Mouse (Mus musculus) thymus, adult 2 months (tissue): ENCODE measurements around the gene Ehd3. TPM values are rescaled to one million over a fixed set of nuclear protein-coding genes. Genes with fewer than 3 reads are reported as not detected.

Source experiments
- DNase-seq: peaks from one replicate; pipeline ENCODE4 v3.0.0; 2021
- H3K27ac ChIP-seq: fragments of 200-500 bp; 2 replicates; pipeline ENCODE4 v1.5.1; 2012; ENCODE audit warnings: low read length, control low read depth; ENCODE audit not compliant: control insufficient read depth, insufficient read depth
- H3K27me3 ChIP-seq: fragments of 200-500 bp; 2 replicates; pipeline ENCODE4 v1.6.1; 2012; ENCODE audit warnings: mild to moderate bottlenecking, low read length, moderate library complexity, mixed read lengths; ENCODE audit not compliant: control insufficient read depth, insufficient read depth
- H3K36me3 ChIP-seq: fragments of 200-500 bp; 2 replicates; pipeline ENCODE4 v1.6.1; 2012; ENCODE audit warnings: mild to moderate bottlenecking, low read length, moderate library complexity; ENCODE audit not compliant: control insufficient read depth, insufficient read depth
- H3K4me1 ChIP-seq: fragments of 200-500 bp; replicated peaks from 2 replicates; pipeline ENCODE4 v1.6.1; 2012; ENCODE audit warnings: low read length; ENCODE audit not compliant: control insufficient read depth, insufficient read depth
- H3K4me3 ChIP-seq: fragments of 200-500 bp; 2 replicates; pipeline ENCODE4 v1.5.1; 2012; ENCODE audit warnings: mild to moderate bottlenecking, low read length, control low read depth, moderate library complexity; ENCODE audit not compliant: control insufficient read depth, insufficient read depth
- CTCF ChIP-seq: fragments of 200-500 bp; IDR thresholded peaks from 2 replicates; pipeline ENCODE4 v1.5.1; 2012; ENCODE audit warnings: mild to moderate bottlenecking, control low read depth, low read length, moderate library complexity, borderline replicate concordance; ENCODE audit not compliant: control insufficient read depth, poor library complexity, insufficient read depth; ENCODE audit errors: extremely low read depth
- POLR2A ChIP-seq: fragments of 200-500 bp; IDR thresholded peaks from 2 replicates; pipeline ENCODE4 v1.6.1; 2012; ENCODE audit warnings: mild to moderate bottlenecking, low read length, control low read depth, moderate library complexity; ENCODE audit not compliant: control insufficient read depth, poor library complexity, insufficient read depth; ENCODE audit errors: extremely low read depth
- WGBS: fragments of 180-500 bp; shearing (Covaris S2); methylation state at CpG from one replicate; pipeline ENCODE4 v1.1.7; 2018; 5-methylcytosine and 5-hydroxymethylcytosine counted together
- polyA plus RNA-seq: library from polyadenylated mRNA; depleted of rRNA; stranded (reverse); fragments of >200 nt; gene quantifications from 2 replicates; pipeline ENCODE4 v1.2.3, GENCODE M21; 2012

Gene Ehd3
- polyA plus RNA-seq, 1 experiment, result 45.0 TPM

DNA sequence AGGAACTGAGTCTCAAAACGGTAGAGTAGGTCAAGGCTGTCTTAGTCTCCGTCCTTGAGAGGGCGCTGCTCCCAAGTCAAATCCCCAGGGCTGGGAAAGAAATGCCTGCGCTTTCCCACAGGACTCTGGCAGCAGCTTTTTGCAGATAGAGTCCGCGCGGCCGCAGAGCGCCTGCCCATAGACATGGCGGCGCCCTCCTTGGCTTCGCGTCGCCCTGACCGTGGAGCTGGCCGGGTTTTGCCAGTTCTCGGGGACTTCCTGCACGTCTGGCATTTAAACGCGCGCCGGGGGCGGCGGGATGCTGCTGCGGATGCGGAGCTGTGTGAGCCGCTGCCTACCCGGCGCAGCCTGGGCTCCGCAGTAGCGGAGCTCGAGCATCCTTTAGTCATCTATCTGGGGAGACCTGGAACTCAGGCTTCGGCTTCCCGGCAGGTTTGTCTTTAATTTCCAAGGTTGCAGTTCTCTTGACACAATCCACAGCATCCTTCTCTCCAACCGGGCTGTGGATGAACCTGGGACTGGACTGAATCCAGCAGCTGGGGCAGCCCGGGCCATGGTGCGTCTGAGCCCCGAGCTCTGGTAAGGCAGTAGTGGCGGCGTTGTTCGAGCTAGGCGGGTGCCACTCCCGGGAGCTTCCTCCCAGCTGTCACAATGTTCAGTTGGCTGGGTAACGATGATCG is 798 bp downstream of the Ehd3 start:
- peak; percentile 92 for DNase-seq
- Histone ChIP-seq H3K27ac (peak overlapping the region; percentile 55; the same call in 1 of the 2 replicates), H3K36me3 (no peaks in the 10 kb centered on the region), H3K4me1 (peaks cover 28% of the 10 kb centered on the region), H3K4me3 (peak overlapping the region; percentile 55), H3K27me3 (no peaks in the 10 kb centered on the region)
- WGBS, result under 1% methylated on average over 45 of the region's 45 CpGs
- TF ChIP-seq CTCF, result peak; percentile 44; the same call in 1 of the 2 replicates
- 0 out of 2 replicates have a peak, but pooled peaks have one; percentile 69 for TF ChIP-seq POLR2A

DNA sequence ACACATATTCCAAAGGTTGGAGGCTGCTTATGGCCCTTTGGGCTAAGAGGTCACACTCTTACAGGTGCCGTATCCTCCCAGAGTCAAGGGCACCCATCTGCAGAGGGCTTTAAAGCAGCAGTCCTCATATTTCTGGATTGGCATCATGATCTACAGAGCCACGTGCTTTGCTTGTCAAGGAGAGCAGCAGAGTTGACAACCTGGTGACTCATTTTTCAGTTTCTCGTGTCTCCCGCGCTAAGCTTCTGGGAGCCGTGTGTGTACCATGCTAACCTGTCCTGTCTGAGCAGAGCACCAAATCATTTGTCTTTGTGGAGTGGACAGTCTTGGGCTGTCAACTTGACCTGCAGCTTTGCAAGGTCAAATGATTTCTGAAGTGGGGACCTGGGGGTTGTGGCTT is 2.4 kb downstream of the Ehd3 start:
- no peak overlapping the region for H3K4me3 ChIP-seq
- TF ChIP-seq CTCF (no peak), POLR2A (no peak)
- WGBS, result 85% methylated on average over 6 of the region's 6 CpGs

GRCm38 (mm10) chr17:73807211-73807610 is 3.3 kb downstream of the Ehd3 start:
- TF ChIP-seq POLR2A (no peak), CTCF (no peak)
- peaks cover 41% of the 10 kb centered on the region for H3K4me1 ChIP-seq
- no peak overlapping the region for H3K4me3 ChIP-seq
- no peaks in the 10 kb centered on the region for H3K36me3 ChIP-seq
- 58% methylated on average over 5 of the region's 5 CpGs for WGBS
- no peak overlapping the region for H3K27ac ChIP-seq
- no peak for DNase-seq
- no peaks in the 10 kb centered on the region for H3K27me3 ChIP-seq

More for the DNA sequence above, 2.4 kb downstream of the Ehd3 start:
- no peaks in the 10 kb centered on the region for H3K27me3 ChIP-seq
- no peaks in the 10 kb centered on the region for H3K36me3 ChIP-seq
- H3K27ac ChIP-seq, result no peak overlapping the region
- no peak for DNase-seq
- H3K4me1 ChIP-seq, result peaks cover 35% of the 10 kb centered on the region

DNA sequence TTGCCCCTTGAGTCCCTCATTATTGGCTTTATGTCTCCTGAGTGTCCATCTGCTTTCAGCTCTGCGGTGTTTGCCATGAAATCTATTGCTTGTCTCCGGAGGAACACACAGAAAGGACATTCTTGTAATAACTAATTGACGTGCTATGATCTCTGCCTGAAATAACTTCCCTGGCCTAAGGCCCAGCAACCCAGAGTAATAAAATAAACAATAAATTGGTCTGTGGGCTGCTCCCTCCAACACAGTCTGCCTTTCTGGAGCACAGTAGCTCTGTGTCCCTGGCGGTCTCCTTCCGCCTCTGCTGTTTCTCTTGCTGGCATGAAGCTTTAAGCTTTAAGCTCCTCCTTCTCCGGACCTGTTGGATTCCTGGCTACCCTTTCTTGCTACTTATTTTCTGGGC is 4.5 kb downstream of the Ehd3 start:
- no peak overlapping the region for H3K4me3 ChIP-seq
- no peaks in the 10 kb centered on the region for H3K36me3 ChIP-seq
- no peaks in the 10 kb centered on the region for H3K27me3 ChIP-seq
- DNase-seq, result no peak
- TF ChIP-seq CTCF (no peak), POLR2A (no peak)
- H3K4me1 ChIP-seq, result peaks cover 45% of the 10 kb centered on the region
- 88% methylated on average over 6 of the region's 6 CpGs for WGBS
- H3K27ac ChIP-seq, result no peak overlapping the region

DNA sequence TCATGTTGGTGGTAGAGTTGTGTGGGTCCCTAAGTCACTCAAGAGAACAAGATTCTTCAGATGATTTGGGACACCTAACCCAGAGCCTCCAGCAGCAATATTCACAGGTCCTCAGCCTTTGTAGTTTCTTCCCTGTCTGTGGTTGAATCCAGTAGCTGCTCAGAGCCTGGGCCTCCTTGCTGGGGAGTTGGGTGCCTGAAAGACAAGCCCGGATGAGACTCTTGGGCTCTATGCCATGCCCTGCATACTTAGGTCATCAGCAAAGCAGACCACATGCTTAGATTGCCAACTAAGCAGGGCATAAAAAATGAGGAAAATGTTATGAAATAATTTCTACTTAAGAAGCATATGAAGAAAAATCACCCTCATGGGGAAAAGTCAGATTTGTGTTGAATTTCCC is 6.9 kb downstream of the Ehd3 start:
- Histone ChIP-seq H3K4me3 (no peak overlapping the region), H3K4me1 (peaks cover 48% of the 10 kb centered on the region), H3K36me3 (no peaks in the 10 kb centered on the region), H3K27me3 (no peaks in the 10 kb centered on the region), H3K27ac (no peak overlapping the region)
- 55% methylated on average over 1 of the region's 1 CpGs for WGBS
- DNase-seq, result no peak
- TF ChIP-seq CTCF (no peak), POLR2A (no peak)

- TF ChIP-seq CTCF (no peak), POLR2A (no peak)
- H3K27me3 ChIP-seq, result no peaks in the 10 kb centered on the region
- 97% methylated on average over 5 of the region's 5 CpGs for WGBS
- no peak for DNase-seq
- no peak overlapping the region for H3K27ac ChIP-seq
- H3K36me3 ChIP-seq, result no peaks in the 10 kb centered on the region
- peaks cover 48% of the 10 kb centered on the region for H3K4me1 ChIP-seq
- H3K4me3 ChIP-seq, result no peak overlapping the region
Observed at GRCm38 (mm10) chr17:73811566-73811965, 7.6 kb downstream of the Ehd3 start.
